Mouse (Mus musculus) activated CD4-positive, CD25-positive, alpha-beta regulatory T cell, adult 4 months (primary cell): Measurements from ENCODE around the gene Mr1. TPM values are rescaled to one million over a fixed set of nuclear protein-coding genes. Genes with fewer than 3 reads are reported as not detected.

Experiments used
- ATAC-seq: one replicate; pipeline ENCODE4 v1.8.0; 2017
- polyA plus RNA-seq, 2 experiments: library from polyadenylated mRNA; unstranded; fragments of 100-300 nt; shearing (Covaris generic); gene quantifications; one replicate each; pipeline ENCODE4 v1.2.1; 2017

Gene Mr1
- polyA plus RNA-seq, 2 experiments from 2014 or later = 19.1 to 20.7 TPM

DNA sequence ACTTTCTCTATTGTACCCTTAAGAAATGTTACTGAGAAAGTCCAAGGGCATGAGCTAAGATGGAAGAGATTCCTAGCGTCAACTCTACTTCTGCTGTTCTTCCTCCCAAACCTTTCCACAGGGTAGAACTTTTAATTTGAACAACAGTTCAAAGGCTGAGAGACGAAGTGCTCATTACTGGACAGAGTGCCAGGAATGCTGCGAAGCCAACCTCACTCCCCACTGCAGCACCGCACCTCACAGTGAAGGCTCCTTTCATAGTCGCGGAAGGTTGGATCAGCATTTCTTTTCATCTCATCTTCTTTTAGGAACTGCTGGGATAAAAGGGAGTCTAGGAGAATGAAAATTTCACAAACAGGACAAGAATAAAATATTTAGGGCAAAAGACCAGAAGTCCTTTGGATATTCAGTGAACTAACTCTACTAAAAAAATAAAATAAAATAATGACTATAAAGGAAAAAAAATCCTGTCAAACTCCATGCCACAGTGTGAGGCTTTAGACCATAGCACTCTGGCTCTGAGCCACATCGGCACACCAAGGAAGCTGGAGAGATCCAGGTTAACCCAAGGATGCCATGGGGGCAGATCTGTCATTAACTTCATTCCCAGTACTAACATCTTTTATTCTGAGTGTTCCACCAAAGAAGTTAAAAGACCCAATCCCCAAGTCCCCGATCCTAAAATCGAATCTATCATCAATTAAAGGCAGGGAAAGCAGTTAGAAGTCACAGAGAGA, 52.5 kb downstream of the Mr1 start:
- ATAC-seq = no peak

DNA sequence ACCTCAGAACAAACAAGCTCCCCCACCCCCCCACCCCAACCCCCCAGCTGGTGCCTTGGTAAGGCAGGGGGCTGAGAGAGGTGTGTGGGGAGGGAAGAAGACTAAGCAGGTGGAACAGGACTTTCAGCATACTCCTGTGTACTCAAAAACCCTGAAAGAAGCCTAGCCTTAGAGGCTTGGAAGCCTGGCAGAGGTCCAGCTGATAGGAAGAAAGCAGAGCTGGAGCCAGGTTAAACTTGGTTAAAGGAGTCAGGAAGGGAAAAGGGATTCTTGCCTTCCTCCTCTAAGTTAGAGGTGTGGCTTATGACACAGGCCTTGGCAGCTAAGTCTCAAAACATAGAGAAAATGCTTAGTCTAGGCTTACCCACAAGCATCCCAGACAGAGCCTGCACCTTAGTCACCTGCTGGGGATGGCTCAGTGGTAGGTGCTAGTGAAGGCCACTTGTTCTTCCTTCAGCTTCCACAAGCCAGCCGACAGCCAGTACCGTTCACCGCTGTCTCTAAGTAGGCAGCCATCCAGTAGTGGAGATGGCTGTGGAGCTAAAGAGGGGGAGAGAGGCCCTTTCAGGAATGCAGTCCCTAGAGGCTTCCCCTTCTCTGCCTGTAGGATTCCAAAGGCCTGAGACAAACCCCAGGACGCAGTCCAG, 53.3 kb downstream of the Mr1 start:
- ATAC-seq = no peak

DNA sequence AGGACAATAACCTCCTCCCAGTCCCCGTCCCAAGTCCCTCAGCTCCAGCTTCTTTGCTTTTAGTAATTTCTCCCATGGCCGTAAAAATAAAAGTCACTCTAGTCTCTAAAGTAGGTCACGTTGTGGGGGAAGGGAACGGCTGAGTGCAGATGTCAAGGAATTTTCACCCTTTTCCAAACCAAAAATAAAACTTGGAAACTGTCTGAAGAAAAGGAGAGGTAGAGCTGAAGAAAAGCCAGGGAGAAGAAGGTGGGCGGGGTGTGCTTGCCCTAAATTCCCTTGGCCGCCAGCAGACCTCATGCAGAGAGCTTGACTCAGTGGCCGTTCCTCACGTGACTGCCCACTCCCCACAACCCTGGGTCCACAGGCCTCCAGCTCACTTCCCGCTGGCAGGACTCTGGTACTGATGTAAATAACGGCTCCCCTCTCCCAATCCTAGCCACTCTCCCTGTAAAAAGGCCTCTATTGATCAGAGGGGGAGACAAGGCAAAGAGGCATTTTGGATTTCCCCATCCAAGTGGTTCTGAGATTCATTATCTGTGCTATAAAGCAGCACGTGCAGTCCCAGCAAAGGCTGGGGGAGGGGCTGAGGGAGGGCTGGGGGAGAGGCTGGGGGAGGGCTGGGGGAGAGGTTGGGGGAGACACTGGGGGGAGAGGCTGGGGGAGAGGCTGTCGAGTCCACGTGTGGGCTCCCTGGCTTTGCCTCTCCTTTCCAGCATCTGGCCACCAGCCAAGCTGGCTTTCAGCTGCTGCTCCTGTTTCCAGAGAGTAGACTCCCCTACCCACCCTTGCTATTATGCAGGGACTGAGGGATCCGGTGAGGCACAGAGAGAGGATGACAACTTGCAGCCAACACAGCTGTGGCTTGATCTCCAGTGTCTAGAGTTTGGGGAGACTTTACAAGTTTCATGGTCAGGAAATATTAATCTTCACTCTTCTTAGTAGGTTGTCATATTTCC, 54.5 kb downstream of the Mr1 start:
- ATAC-seq = no peak

DNA sequence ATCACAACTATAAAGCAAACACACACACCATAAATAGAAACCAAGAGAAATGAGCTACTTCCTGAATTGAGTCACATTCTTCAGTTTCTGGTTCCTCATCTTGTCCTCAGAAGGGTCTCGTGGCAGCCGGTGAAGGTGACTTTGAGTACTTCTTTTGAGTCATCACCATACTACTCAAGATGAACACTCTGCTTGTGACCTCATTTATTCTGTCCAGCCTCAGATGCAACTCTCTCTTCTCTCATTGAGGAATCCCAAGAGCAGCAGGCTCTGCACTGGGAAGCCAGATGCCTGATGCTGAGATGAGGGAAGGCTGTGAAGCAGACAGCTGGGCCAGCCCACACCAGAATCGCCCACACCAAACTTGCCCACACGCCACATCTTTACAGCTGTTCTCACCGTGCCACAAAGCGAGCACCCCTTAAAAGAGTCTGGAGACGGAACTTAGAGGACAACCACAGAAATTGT, 55.2 kb downstream of the Mr1 start:
- peak; percentile 44 for ATAC-seq

DNA sequence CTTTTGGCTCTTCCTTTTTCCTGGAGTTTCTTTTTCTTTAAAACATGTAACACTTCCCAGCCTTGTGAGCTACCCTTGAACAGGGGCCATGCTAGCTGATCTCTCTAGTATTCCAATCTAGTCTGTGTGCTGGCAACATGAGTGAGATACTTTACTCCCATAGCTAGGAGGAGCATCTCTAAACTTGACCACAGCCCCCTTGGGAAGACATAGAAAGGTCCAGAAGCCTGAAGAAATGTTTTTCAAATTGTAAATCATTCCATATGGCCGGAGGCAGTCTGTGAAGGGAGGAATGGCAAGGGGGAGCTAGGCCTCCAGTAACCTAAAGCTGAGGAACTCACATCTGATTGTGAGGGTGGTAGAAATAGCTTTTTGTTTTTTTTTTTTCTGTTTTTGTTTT, 55.9 kb downstream of the Mr1 start:
- no peak for ATAC-seq

DNA sequence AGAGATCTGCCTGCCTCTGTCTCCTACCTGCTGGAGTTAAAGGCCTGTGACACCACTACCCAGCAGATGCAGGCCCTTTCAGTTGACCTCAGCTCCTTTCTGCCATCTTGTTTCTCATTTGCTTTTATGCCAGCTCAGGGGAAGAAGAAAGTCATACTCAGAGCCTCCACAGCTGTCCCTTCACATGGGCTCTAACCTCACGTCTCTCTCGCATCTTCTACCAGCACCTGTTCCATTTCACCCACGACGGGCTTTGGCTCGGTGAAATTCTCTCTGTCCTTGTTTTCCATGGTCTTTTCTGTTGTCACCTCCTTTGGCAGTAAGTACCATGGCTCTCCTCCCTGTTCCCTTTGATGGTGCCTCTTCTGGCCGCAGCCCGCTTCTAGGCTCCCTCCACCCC, 56.3 kb downstream of the Mr1 start:
- ATAC-seq = no peak

DNA sequence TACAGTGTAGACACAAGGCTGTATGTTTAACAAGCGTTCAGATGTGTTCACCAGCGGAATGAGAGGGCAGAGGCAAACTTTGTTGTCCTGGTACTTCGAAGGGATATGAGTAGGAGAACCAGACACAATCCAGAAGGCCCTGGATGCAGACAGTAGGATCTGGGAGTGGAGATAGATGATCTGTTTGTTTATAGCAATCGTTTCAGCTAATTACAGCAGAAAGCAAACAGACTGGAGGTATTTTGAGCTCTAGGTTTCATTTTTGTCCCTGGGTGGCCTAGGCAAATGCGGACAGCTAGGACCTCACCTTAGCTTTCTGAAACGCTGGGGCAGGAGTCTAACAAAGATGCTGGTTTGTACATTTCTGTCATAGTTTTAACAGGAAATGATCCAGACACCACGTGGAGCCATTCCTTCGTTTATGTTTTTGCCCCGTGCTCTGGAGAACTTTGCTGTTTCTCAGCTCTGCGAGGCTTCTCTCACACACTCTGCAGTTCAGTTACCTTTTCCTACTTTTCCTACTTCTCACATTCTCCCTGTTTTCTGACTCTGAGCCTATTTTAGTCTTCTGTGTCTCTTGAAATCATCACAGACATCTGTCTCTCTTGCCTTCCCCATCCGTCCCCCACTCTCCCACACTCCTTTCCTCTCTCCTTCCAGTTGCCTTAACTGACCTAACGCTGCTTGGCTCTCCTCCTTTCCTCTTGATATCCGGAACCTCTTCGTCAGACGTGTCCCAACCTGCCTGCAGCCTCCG, 57.6 kb downstream of the Mr1 start:
- peak; percentile 14 for ATAC-seq

DNA sequence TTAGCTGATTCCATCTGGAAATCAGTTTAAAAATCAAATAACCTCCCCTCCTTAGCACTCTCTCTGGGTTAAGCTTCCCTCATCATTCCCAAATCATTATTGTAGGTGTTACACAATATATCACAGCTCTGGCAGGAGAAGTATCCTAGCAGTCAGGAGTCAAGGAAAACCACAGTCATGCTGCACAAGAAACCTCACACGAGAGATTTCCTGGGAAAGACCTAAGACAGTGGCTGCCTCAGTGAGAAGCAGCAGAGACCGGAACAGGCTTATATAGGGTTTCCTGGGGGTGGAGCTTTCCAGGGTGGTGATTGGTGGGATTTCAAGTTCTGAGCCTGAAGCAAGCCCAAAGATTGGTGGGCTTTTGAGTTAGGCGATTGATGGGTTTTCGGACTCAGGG, 58.6 kb downstream of the Mr1 start:
- ATAC-seq = no peak

DNA sequence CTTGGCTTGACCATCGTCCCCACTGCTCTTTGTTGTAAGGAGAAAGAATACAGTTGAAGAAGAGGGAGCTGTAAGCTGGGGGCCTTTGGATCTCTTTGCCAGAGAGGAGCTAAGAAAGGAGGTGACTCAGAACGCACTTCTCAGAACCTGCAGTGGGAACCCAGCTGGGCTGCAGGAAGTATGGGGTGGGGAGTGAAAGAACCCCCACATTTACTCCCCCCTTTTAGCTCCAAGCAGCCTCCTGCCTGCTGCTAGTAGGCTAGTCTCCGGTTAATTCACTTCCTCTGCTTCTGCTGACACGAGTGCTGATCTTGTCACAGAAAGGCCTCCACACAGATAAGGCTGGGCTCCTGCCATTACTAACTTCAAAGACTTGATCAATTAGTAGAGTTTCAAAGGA, 59.7 kb downstream of the Mr1 start:
- ATAC-seq = peak; percentile 43

DNA sequence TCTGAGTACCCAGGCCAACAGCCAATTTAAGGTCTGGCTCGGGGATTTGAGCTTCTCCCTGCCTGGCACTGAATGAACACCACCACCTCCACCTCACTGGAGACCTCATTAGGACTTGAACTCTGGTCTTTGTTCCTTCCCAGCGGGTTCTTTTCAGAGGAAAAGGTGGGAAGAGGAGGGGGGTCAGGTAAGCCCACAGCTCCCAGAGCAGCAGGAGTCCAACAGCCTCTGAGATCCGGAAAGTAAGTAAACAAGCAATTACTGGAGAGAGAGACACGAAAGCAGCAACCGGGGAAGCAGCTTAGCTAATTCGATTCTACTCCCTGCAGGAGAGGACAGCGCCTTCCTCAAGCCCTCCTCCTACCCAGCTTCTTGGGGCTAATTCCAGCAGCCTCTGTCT, 60.2 kb downstream of the Mr1 start:
- ATAC-seq = no peak

DNA sequence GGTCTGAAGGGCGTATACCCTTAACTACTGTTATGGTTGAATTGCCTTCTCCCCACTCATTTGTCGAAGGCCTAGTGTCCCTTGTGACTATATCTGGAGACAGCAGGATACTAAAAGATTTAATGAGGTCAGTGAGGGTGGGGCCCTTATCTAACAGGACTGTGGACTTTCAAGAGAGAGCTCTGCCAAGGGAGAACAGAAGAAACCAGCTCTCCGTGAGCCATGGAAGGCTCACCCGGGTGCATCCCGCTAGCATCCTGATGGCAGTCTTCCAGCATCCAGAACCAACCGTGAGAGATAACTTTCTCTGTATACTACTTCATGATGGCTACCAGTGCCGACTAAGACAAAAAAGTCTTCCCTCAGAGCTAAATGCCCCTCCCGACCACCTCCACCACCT, 61.8 kb downstream of the Mr1 start:
- no peak for ATAC-seq

DNA sequence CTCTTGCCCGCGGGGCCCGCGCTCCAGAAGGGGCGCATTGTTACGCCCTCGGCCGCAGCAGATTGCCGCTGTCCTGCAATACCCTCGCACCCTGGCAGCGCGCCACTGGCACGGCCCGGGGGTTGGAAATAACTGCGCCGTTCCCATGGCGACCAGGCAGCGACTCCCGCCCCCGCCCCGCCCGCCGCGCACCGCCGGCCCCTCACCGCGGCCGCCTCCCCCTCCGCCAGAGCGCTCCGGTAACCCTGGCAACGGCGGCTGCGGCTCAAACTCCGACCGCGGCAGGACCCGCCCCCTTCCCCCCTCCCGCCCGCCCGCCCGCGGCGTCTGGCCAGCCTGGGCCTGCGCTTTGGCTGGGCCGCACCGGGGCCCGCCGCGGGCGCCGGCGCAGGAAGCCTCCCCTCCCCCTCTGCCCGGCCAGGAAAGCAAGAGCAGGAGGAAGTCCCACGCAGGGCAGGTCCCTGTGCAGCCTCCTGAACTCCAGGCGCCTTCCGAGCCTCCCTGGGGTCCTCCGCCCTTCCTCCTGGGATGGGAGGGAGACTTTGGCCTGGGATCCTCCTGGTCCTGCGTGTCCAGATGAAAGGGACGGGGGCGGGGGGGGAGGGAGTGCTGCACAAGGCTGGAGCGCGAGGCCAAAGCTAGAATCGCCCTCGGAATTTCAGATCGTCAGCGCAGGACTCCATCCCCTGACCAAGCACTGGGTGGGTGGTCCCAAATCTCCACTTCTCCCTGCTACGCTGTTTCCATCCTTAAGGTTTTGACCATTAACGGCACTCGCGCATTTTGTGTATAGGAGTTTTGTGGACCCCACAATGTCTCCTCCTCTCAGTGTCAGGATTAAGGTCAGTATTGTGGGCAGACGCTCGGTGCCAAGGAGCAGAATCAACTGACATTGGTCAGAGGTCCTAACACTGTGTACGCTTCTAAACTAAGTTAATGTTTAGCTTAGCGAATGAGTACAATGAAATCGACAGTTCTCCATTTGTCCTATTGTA, 63.0 kb downstream of the Mr1 start:
- ATAC-seq = peak; percentile 59

DNA sequence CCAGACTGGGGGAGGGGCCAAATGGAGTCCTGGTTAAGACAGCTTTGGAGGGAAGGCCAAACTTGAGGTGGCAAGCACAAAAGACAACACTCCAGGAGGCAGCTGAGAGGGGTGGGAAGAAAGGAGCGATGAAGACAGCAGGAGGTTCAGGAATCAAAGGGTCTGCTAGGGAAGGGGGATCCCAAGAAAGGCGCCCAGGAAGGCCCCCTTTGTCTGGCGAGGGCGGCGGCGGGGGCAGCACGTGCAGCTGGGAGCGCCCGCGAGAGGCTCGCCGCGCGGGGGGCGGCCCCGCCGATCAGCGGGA, 63.7 kb downstream of the Mr1 start:
- peak; percentile 8 for ATAC-seq

DNA sequence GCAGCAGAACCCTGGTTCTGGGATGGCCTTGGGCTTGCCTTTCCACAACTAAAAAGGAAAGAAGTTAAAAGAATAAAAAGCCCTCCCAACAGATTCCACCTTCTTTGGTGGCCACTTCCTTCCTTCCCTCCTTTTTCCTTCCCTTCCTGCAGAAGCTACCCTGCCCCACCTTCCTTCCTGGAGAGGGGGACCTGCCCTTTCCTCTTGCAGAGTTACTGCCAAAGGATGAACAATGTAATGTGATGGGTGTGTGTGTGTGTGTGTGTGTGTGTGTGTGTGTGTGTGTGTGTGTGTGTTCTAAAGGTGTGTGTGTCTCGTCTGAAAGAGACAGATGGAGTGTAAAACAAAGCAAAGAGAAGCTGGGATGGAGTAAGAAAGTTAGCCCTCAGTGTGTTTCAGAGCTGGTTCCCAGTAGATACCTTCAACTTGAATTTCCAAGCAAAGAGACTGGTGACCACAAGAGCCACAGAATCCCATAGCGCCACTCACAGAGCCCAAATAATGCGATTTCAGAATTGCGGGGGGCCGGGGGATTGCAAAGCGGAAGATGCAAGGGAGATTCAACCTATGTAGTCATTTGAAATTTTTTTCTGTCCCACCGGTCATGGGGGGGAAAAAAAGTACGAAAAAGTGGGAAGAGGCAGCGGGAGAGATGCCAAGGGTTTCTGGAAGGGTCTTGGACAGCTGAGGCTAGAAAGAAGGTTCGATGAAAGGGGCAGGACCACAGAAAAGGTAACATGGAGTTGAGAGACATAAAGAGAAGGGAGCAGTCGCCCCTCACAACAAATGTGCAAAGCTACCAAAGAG, 64.3 kb downstream of the Mr1 start:
- no peak for ATAC-seq

DNA sequence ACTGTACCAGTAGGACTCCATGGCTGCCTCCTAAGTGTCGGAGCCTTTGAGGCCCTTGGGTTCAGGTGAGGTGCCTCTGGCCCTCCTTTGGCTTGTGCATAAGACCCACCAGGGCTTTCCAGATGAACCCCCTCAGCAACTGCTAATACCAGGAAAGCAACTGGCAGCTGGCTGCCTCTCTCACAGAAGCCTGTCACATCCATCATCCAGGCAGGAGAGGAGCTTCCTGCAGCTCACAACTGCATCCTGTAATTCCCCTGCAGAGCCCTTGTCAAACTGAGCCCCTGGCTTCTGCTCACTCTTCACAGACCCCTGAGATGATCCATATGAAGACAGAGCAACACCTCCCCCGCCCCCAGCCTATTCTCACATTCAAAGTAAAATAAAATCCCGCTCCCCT, 68.9 kb downstream of the Mr1 start:
- no peak for ATAC-seq

Other genes starting within 250 kb of the Mr1 start
- 1 to 10 TPM; 5.0 to 7.9 TPM for gene Ier5, start 47.2 kb downstream of the Mr1 start, polyA plus RNA-seq
- 10 to 100 TPM; 49.7 to 56.1 TPM for gene Stx6, start 11.9 kb upstream of the Mr1 start, polyA plus RNA-seq
- 1 to 10 TPM in 1 of 2 experiments, under 1 TPM in 1; 0.85 to 1.3 TPM for gene BC034090, start 97.6 kb upstream of the Mr1 start, polyA plus RNA-seq